Mouse (Mus musculus) ES-E14 (cell line): Measurements from ENCODE around the gene Ulk4.

Source experiments
- CHD2 ChIP-seq: IDR thresholded peaks from 2 replicates; pipeline ENCODE4 v1.6.1; 2014; ENCODE audit warnings: mild to moderate bottlenecking, low read depth, low read length, inconsistent platforms
- HCFC1 ChIP-seq: IDR thresholded peaks from 2 replicates; pipeline ENCODE4 v1.6.1; 2012; ENCODE audit warnings: low read length, inconsistent platforms, borderline replicate concordance; ENCODE audit not compliant: insufficient read depth
- MAFK ChIP-seq: IDR thresholded peaks from 2 replicates; pipeline ENCODE4 v1.6.1; 2014; ENCODE audit warnings: mild to moderate bottlenecking, low read depth, low read length, inconsistent platforms; ENCODE audit not compliant: insufficient read depth
- ZC3H11A ChIP-seq: IDR thresholded peaks from 2 replicates; pipeline ENCODE4 v1.6.1; 2012; ENCODE audit warnings: low read depth, mild to moderate bottlenecking, inconsistent platforms, low read length, borderline replicate concordance
- ZNF384 ChIP-seq: IDR thresholded peaks from 2 replicates; pipeline ENCODE4 v1.6.1; 2012; ENCODE audit warnings: low read depth, low read length, inconsistent platforms

- no peak for TF ChIP-seq ZNF384
- no peak for TF ChIP-seq CHD2
- no peak for TF ChIP-seq ZC3H11A
- no peak for TF ChIP-seq MAFK
- no peak for TF ChIP-seq HCFC1
Observed at GRCm38 (mm10) chr9:121029786-121030185, 247.2 kb downstream of the Ulk4 start.
